Mouse (Mus musculus): ENCODE measurements around the gene Fyn. TPM values are rescaled to one million over a fixed set of nuclear protein-coding genes. Genes with fewer than 3 reads are reported as not detected.

Gene Fyn
- polyA plus RNA-seq, 1 experiment from 2014 or later = 18.0 TPM

- H3K9me3 ChIP-seq (replicated peaks) = peaks cover 16% of the 10 kb centered on the region
- no peak for ATAC-seq (ENCODE audit: insufficient number of reproducible peaks, low FRiP score)
Measured at GRCm38 (mm10) chr10:39595862-39596261, 227.2 kb downstream of the Fyn start.

DNA sequence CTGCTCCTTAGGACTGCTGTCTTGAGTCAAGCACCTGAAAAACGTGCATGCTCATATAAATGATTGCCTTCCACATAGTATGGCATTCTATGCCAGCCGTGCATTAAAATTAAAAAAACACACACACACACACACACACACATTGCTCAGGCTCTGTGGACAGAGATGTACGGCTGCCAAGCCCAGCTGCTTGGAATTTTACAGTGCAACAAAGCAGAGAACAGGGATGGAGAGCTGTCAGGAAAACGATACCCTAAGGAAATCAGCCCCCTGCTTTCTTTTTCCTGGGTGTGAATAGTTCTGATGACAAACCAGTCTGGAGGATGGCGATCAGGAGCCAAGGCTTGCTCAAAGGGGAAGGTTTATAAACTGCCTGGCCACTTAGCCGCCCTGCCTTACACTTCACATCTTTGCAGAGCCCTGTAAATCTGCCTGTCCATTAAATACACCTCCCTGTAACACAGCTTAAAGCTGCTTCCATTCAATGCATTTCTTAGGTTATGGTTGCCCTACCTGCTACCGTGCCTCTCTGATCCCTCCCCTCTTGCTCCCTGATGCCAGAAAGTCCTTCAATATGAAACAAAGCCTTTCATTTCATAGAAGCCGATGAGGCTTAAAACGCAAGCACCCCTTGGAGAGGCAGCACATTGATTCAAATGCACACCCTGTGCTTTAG is 228.6 kb downstream of the Fyn start:
- H3K9ac ChIP-seq = no peak overlapping the region
- 53% methylated on average over 9 of the region's 9 CpGs for WGBS
- no peak overlapping the region for H3K27ac ChIP-seq (ENCODE audit: poor library complexity, severe bottlenecking)
- peaks cover 16% of the 10 kb centered on the region for H3K9me3 ChIP-seq (replicated peaks)
- no peaks in the 10 kb centered on the region for H3K4me1 ChIP-seq (replicated peaks)
- H3K36me3 ChIP-seq = peaks cover 12% of the 10 kb centered on the region; the same call in 1 of the 2 replicates
- ATAC-seq (ENCODE audit: insufficient number of reproducible peaks, low FRiP score) = no peak
- H3K27me3 ChIP-seq (replicated peaks) = no peaks in the 10 kb centered on the region
- H3K4me2 ChIP-seq = no peak overlapping the region
- no peak overlapping the region for H3K4me3 ChIP-seq

More at GRCm38 (mm10) chr10:39595862-39596261, 227.2 kb downstream of the Fyn start:
- Histone ChIP-seq H3K27ac (ENCODE audit: poor library complexity, severe bottlenecking) (no peak overlapping the region), H3K4me3 (no peak overlapping the region), H3K27me3 (replicated peaks) (no peaks in the 10 kb centered on the region), H3K4me2 (no peak overlapping the region), H3K4me1 (replicated peaks) (no peaks in the 10 kb centered on the region), H3K36me3 (peaks cover 12% of the 10 kb centered on the region; the same call in 1 of the 2 replicates), H3K9ac (no peak overlapping the region)
- WGBS = 68% methylated on average over 3 of the region's 3 CpGs

DNA sequence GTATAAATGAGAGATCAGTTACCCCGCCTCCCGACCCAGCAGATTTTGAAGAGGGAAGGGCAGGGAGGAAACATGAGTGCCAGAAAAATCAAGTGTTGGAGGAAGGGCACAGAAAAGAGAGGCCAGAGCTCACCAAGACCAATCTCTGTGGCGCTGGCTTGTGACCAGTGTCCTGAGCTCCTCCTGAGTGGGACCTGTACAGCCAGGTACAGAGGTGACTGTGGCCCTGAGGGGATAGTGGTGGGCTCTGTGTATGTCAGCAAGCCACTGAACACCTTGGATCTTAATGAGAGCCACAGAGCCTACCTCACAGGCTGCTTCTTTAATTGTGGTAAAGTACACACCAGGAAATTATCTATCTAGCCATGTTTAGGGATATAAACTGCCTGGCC is 229.1 kb downstream of the Fyn start:
- Histone ChIP-seq H3K36me3 (peaks cover 12% of the 10 kb centered on the region; the same call in 1 of the 2 replicates), H3K4me2 (no peak overlapping the region), H3K27ac (ENCODE audit: poor library complexity, severe bottlenecking) (no peak overlapping the region), H3K4me3 (no peak overlapping the region), H3K9me3 (replicated peaks) (peaks cover 14% of the 10 kb centered on the region), H3K27me3 (replicated peaks) (no peaks in the 10 kb centered on the region), H3K9ac (no peak overlapping the region), H3K4me1 (replicated peaks) (no peaks in the 10 kb centered on the region)
- ATAC-seq (ENCODE audit: insufficient number of reproducible peaks, low FRiP score) = no peak
- 65% methylated on average over 3 of the region's 3 CpGs for WGBS

DNA sequence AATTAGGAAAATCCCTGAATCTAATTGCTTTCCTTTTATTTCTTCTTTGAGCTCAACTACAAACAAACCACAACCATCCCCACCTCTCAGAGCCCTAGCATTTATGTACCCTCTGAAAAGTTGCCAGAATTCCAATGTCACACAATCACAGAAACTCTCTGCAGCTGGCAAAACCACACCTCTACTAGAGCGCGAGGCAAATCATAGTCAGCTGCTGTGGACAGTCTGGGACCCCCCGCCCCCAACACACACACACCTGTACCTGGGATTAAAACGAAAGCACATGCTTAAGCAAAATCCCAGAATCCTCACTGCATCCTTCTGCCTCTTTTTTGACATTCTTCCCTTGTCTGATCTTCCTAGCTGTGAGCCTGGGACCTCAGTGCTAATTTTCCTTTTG is 230.9 kb downstream of the Fyn start:
- Histone ChIP-seq H3K4me3 (no peak overlapping the region), H3K36me3 (no peaks in the 10 kb centered on the region), H3K9me3 (replicated peaks) (no peaks in the 10 kb centered on the region), H3K4me2 (no peak overlapping the region), H3K27me3 (replicated peaks) (no peaks in the 10 kb centered on the region), H3K4me1 (replicated peaks) (no peaks in the 10 kb centered on the region), H3K27ac (ENCODE audit: poor library complexity, severe bottlenecking) (no peak overlapping the region), H3K9ac (no peak overlapping the region)
- WGBS = 83% methylated on average over 4 of the region's 4 CpGs
- ATAC-seq (ENCODE audit: insufficient number of reproducible peaks, low FRiP score) = no peak

- no peak overlapping the region for H3K4me3 ChIP-seq
- no peaks in the 10 kb centered on the region for H3K27me3 ChIP-seq (replicated peaks)
- H3K9me3 ChIP-seq (replicated peaks) = no peaks in the 10 kb centered on the region
- no peak overlapping the region for H3K4me2 ChIP-seq
- ATAC-seq (ENCODE audit: insufficient number of reproducible peaks, low FRiP score) = no peak
- H3K9ac ChIP-seq = no peak overlapping the region
- H3K27ac ChIP-seq (ENCODE audit: poor library complexity, severe bottlenecking) = no peak overlapping the region
- no peaks in the 10 kb centered on the region for H3K36me3 ChIP-seq
- no peaks in the 10 kb centered on the region for H3K4me1 ChIP-seq (replicated peaks)
- 68% methylated on average over 1 of the region's 1 CpGs for WGBS
Measured at GRCm38 (mm10) chr10:39600115-39600514, 231.5 kb downstream of the Fyn start.

DNA sequence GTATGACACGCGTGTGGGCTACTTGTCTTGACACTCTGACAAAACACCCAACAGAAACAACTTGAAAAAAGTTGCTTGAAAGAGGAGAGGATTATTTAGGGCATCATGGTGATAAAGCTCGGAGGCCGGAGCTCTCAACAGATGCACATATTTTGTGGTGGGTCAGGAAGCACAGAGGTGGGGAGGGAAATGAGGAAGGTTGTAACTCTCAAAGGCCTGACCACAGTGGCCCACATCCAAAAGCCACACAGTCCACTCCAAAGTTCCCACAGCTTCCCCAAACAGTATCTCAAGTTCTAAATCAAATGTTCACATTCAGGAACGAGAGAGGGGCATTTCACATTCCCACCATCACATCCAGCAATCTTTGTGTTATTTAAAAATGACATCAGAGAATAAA is 232.4 kb downstream of the Fyn start:
- no peak overlapping the region for H3K9ac ChIP-seq

GRCm38 (mm10) chr10:39606434-39606833 is 237.8 kb downstream of the Fyn start:
- no peak overlapping the region for H3K4me3 ChIP-seq
- no peaks in the 10 kb centered on the region for H3K36me3 ChIP-seq
- H3K4me2 ChIP-seq = no peak overlapping the region
- H3K27me3 ChIP-seq (replicated peaks) = no peaks in the 10 kb centered on the region
- WGBS = 79% methylated on average over 1 of the region's 1 CpGs
- no peak overlapping the region for H3K9ac ChIP-seq
- peaks cover 12% of the 10 kb centered on the region for H3K9me3 ChIP-seq (replicated peaks)
- no peak overlapping the region for H3K27ac ChIP-seq (ENCODE audit: poor library complexity, severe bottlenecking)
- no peak for ATAC-seq (ENCODE audit: insufficient number of reproducible peaks, low FRiP score)
- 0 out of 2 replicates have a peak, but pooled peaks cover under 1% of the 10 kb centered on the region for H3K4me1 ChIP-seq (replicated peaks)

More for the DNA sequence above, 232.4 kb downstream of the Fyn start:
- Histone ChIP-seq H3K4me1 (replicated peaks) (no peaks in the 10 kb centered on the region), H3K4me3 (no peak overlapping the region), H3K36me3 (no peaks in the 10 kb centered on the region), H3K27ac (ENCODE audit: poor library complexity, severe bottlenecking) (no peak overlapping the region), H3K4me2 (no peak overlapping the region), H3K9me3 (replicated peaks) (peaks cover 6% of the 10 kb centered on the region; the same call in 1 of the 2 replicates), H3K27me3 (replicated peaks) (no peaks in the 10 kb centered on the region)
- WGBS = 67% methylated on average over 5 of the region's 5 CpGs
- ATAC-seq (ENCODE audit: insufficient number of reproducible peaks, low FRiP score) = no peak

- peaks cover 34% of the 10 kb centered on the region for H3K4me1 ChIP-seq (replicated peaks)
- H3K27me3 ChIP-seq (replicated peaks) = no peaks in the 10 kb centered on the region
- H3K27ac ChIP-seq (ENCODE audit: poor library complexity, severe bottlenecking) = no peak overlapping the region
- H3K4me3 ChIP-seq = no peak overlapping the region
- 62% methylated on average over 3 of the region's 3 CpGs for WGBS
- peaks cover 1% of the 10 kb centered on the region; the same call in 1 of the 2 replicates for H3K36me3 ChIP-seq
- ATAC-seq (ENCODE audit: insufficient number of reproducible peaks, low FRiP score) = no peak
- peaks cover 6% of the 10 kb centered on the region for H3K9me3 ChIP-seq (replicated peaks)
- no peak overlapping the region for H3K9ac ChIP-seq
- H3K4me2 ChIP-seq = no peak overlapping the region
Measured at GRCm38 (mm10) chr10:39611234-39611633, 242.6 kb downstream of the Fyn start.

- WGBS = 73% methylated on average over 2 of the region's 2 CpGs
Measured at GRCm38 (mm10) chr10:39612131-39612530, 243.5 kb downstream of the Fyn start.

GRCm38 (mm10) chr10:39612633-39612988 is 244.0 kb downstream of the Fyn start, which contains the start of gene Traf3ip2:
TSS of gene Traf3ip2 (plus strand) at chr10:39612934.
- H3K9me3 ChIP-seq (replicated peaks) = peaks cover 6% of the 10 kb centered on the region
- H3K9ac ChIP-seq = peak within 1 kb of the TSS; percentile 78
- H3K36me3 ChIP-seq = peaks cover 4% of the 10 kb centered on the region; the same call in 1 of the 2 replicates
- 20% methylated on average over 4 of the region's 4 CpGs for WGBS
- peak within 1 kb of the TSS; percentile 94 for H3K27ac ChIP-seq (ENCODE audit: poor library complexity, severe bottlenecking)
- no peak for ATAC-seq (ENCODE audit: insufficient number of reproducible peaks, low FRiP score)
- no peaks in the 10 kb centered on the region for H3K27me3 ChIP-seq (replicated peaks)
- peaks cover 37% of the 10 kb centered on the region for H3K4me1 ChIP-seq (replicated peaks)
- H3K4me2 ChIP-seq = peak within 1 kb of the TSS; percentile 76
- peak within 1 kb of the TSS; percentile 58 for H3K4me3 ChIP-seq

More at GRCm38 (mm10) chr10:39612131-39612530, 243.5 kb downstream of the Fyn start:
- Histone ChIP-seq H3K27ac (ENCODE audit: poor library complexity, severe bottlenecking) (no peak overlapping the region; the same call in 1 of the 2 replicates), H3K36me3 (peaks cover 4% of the 10 kb centered on the region; the same call in 1 of the 2 replicates), H3K9me3 (replicated peaks) (peaks cover 6% of the 10 kb centered on the region), H3K4me2 (peak overlapping the region; percentile 76; the same call in 1 of the 2 replicates), H3K9ac (no peak overlapping the region), H3K4me1 (replicated peaks) (peaks cover 37% of the 10 kb centered on the region), H3K27me3 (replicated peaks) (no peaks in the 10 kb centered on the region), H3K4me3 (no peak overlapping the region)
- ATAC-seq (ENCODE audit: insufficient number of reproducible peaks, low FRiP score) = no peak

DNA sequence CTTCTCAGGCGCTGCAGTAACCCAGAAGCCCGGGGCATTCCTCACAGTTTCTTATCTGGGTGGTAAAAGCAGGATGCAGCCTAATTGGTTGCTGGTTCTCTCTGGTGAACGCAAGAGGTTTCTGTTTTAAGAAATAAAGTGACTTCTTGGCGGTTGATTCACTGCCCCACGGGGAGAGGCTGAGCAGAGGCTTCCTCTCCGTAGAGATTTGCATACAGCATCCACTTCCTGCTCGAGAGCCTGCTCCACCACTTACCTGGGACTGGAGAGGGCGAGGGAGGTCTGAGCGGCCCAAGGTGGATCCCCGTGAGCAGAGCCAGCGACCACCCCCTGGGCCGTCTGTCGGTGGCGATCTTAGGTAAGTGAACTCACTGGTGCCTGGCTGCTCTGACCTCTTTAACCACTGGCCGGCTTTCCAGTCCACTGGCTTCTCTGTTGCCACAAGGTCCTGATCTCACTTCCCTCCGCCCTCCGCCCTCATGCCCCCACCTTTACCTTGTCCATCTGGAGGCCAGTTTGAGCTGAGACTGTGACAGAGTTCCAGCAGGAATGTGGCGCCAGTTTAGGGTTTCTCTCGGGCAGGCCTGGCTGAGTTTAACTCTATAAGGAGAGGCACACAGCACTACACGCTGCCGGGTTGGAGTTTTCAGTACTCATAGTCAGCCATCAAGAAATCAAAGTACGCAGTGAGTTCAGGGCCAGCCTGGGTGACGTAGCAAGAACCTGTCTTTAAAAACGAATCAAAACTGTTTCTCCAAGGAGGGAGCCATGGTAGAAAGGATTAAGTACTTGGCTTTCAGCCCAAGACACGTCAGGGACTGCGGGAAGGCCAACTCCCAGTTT is 244.6 kb downstream of the Fyn start:
- peaks cover 10% of the 10 kb centered on the region; the same call in 1 of the 2 replicates for H3K36me3 ChIP-seq
- ATAC-seq (ENCODE audit: insufficient number of reproducible peaks, low FRiP score) = peak; percentile 62
- no peaks in the 10 kb centered on the region for H3K27me3 ChIP-seq (replicated peaks)
- peak overlapping the region; percentile 76 for H3K4me2 ChIP-seq
- peak overlapping the region; percentile 58 for H3K4me3 ChIP-seq
- peak overlapping the region; percentile 78 for H3K9ac ChIP-seq
- 2% methylated on average over 26 of the region's 26 CpGs for WGBS
- peaks cover 6% of the 10 kb centered on the region for H3K9me3 ChIP-seq (replicated peaks)
- peak overlapping the region; percentile 94 for H3K27ac ChIP-seq (ENCODE audit: poor library complexity, severe bottlenecking)
- peaks cover 37% of the 10 kb centered on the region for H3K4me1 ChIP-seq (replicated peaks)
